Comparison of ENCODE assay signal across 10 mouse cellular contexts in genomic region chr2:33217425-33217794, GRCm38 (mm10). TPM values are rescaled to one million over a fixed set of nuclear protein-coding genes. Genes with fewer than 3 reads are reported as not detected.
DNase-seq lines count a peak whose midpoint lies in the region; ATAC-seq and TF ChIP-seq lines count a peak whose summit lies in the region.
"Had no signal": no experiment of that assay in that cellular context is flagged by ENCODE, and none has a peak within 500 bp of the region (broad histone marks: within the 10 kb centered on the region; RNA-seq: fewer than 3 reads in every experiment).

No protein-coding gene starts in this region.

- H3K4me1 ChIP-seq in heart, embryonic 14.5 days (ENCODE audit: control insufficient read depth in 2 of 2, insufficient read depth in 2 of 2, low read length in 2 of 2) = peaks cover 25 to 41% of the 10 kb centered on the region in 2 experiments
- H3K4me1 ChIP-seq in embryonic facial prominence, embryonic 10.5 days = peaks cover 64% of the 10 kb centered on the region
- H3K4me1 ChIP-seq in hindbrain, embryonic 16.5 days (ENCODE audit: control insufficient read depth, insufficient read depth, low read depth, low read length) = peaks cover 29% of the 10 kb centered on the region
- peaks cover 66% of the 10 kb centered on the region for H3K4me1 ChIP-seq in neural tube, embryonic 13.5 days (replicated peaks)

- peak overlapping the region; percentile 85 for H3K9ac ChIP-seq in heart, embryonic 14.5 days (ENCODE audit: low read length)
- H3K9ac ChIP-seq in hindbrain, embryonic 16.5 days (ENCODE audit: low read depth, low read length) = no peak overlapping the region
- H3K9ac ChIP-seq in neural tube, embryonic 13.5 days = peak overlapping the region; percentile 76

- peak overlapping the region; percentile 79 for H3K4me2 ChIP-seq in heart, embryonic 14.5 days (ENCODE audit: low read length)
- peak overlapping the region; percentile 50 for H3K4me2 ChIP-seq in hindbrain, embryonic 16.5 days (ENCODE audit: low read length)
- peak overlapping the region; percentile 56 for H3K4me2 ChIP-seq in neural tube, embryonic 13.5 days

- H3K27ac ChIP-seq in heart, embryonic 14.5 days (replicated peaks in 1 of 2; ENCODE audit: control insufficient read depth in 1 of 2, insufficient read depth in 1 of 2, low read depth in 2 of 2, low read length in 2 of 2) = peak overlapping the region; percentile 91 to 92; a peak in 3 of 4 replicates
- H3K27ac ChIP-seq in embryonic facial prominence, embryonic 10.5 days (replicated peaks) = peak overlapping the region; percentile 92
- no peak overlapping the region for H3K27ac ChIP-seq in hindbrain, embryonic 16.5 days (ENCODE audit: low read depth, low read length)
- no peak overlapping the region; the same call in 1 of the 2 replicates for H3K27ac ChIP-seq in neural tube, embryonic 13.5 days (replicated peaks)
- H3K27ac ChIP-seq in left cerebral cortex, adult 2 months = no peak overlapping the region

- intact Hi-C loops in left cerebral cortex, adult 2 months (cut with DNase I) = loop anchor here (5.0 kb wide), 1 partner anchor 100 kb away; no protein-coding TSS in a partner anchor
- intact Hi-C loops in left cerebral cortex, postnatal 36 days (cut with DNase I) = loop anchor here (5.0 kb wide), 1 partner anchor 130 kb away; no protein-coding TSS in a partner anchor

- no peak for ATAC-seq in heart, embryonic 14.5 days (ENCODE audit: insufficient number of reproducible peaks, insufficient read depth, low FRiP score, low read depth)
- ATAC-seq in hindbrain, embryonic 16.5 days = no peak
- no peak for ATAC-seq in neural tube, embryonic 13.5 days (ENCODE audit: low read depth)

- H3K36me3 ChIP-seq in heart, embryonic 14.5 days (ENCODE audit: control insufficient read depth, insufficient read depth, low read length) = peaks cover 24% of the 10 kb centered on the region
- peaks cover 25% of the 10 kb centered on the region for H3K36me3 ChIP-seq in embryonic facial prominence, embryonic 10.5 days (replicated peaks)
- H3K36me3 ChIP-seq in hindbrain, embryonic 16.5 days (ENCODE audit: control insufficient read depth, insufficient read depth, low read length) = no peaks in the 10 kb centered on the region
- peaks cover 5% of the 10 kb centered on the region; the same call in 1 of the 2 replicates for H3K36me3 ChIP-seq in neural tube, embryonic 13.5 days
- H3K36me3 ChIP-seq: G1E had no signal

- peak overlapping the region; percentile 62 to 75 for H3K4me3 ChIP-seq in heart, embryonic 14.5 days (ENCODE audit: control insufficient read depth in 1 of 2, insufficient read depth in 1 of 2, low read depth in 1 of 2, low read length in 2 of 2)
- H3K4me3 ChIP-seq in embryonic facial prominence, embryonic 10.5 days = peak overlapping the region; percentile 75
- no peak overlapping the region for H3K4me3 ChIP-seq in hindbrain, embryonic 16.5 days (ENCODE audit: low read length)
- peak overlapping the region; percentile 39 for H3K4me3 ChIP-seq in neural tube, embryonic 13.5 days
- no peak overlapping the region for H3K4me3 ChIP-seq in left cerebral cortex, adult 2 months

- 43% methylated on average over 3 of the region's 3 CpGs for WGBS in heart, embryonic 14.5 days
- WGBS in embryonic facial prominence, embryonic 10.5 days = 60% methylated on average over 3 of the region's 3 CpGs
- 54% methylated on average over 3 of the region's 3 CpGs for WGBS in hindbrain, embryonic 16.5 days
- WGBS in neural tube, embryonic 13.5 days = 52% methylated on average over 3 of the region's 3 CpGs

- no peak for DNase-seq in heart, adult 9 months (ENCODE audit: low spot score in 2 of 2)
- no peak for DNase-seq in embryonic facial prominence, embryonic 10.5 days (ENCODE audit: low spot score)
- no peak for DNase-seq in left cerebral cortex, adult 2 months (ENCODE audit: extremely low spot score in 1 of 2, low spot score in 2 of 2)
- no peak for DNase-seq in gastrocnemius, postnatal 25 days
- DNase-seq in left cerebral cortex, postnatal 36 days (ENCODE audit: low spot score in 2 of 2) = no peak
- DNase-seq: gastrocnemius, postnatal 14 days had no signal

- no peak for TF ChIP-seq CTCF in left cerebral cortex, adult 2 months (IDR thresholded peaks at IDR 0.05)

- no peaks in the 10 kb centered on the region for H3K9me3 ChIP-seq in heart, embryonic 14.5 days (ENCODE audit: control insufficient read depth, low read length)
- H3K9me3 ChIP-seq in embryonic facial prominence, embryonic 10.5 days = no peaks in the 10 kb centered on the region
- H3K9me3 ChIP-seq in hindbrain, embryonic 16.5 days (ENCODE audit: control insufficient read depth, low read length) = no peaks in the 10 kb centered on the region
- no peaks in the 10 kb centered on the region for H3K9me3 ChIP-seq in neural tube, embryonic 13.5 days
- H3K9me3 ChIP-seq: G1E had no signal

- H3K27me3 ChIP-seq in heart, embryonic 14.5 days (ENCODE audit: control insufficient read depth, insufficient read depth, low read length) = no peaks in the 10 kb centered on the region
- 0 out of 2 replicates have a peak, but pooled peaks cover 4% of the 10 kb centered on the region for H3K27me3 ChIP-seq in embryonic facial prominence, embryonic 10.5 days (replicated peaks; ENCODE audit: low read depth, poor library complexity, severe bottlenecking)
- H3K27me3 ChIP-seq in hindbrain, embryonic 16.5 days (replicated peaks; ENCODE audit: control insufficient read depth, insufficient read depth, low read length) = no peaks in the 10 kb centered on the region
- no peaks in the 10 kb centered on the region for H3K27me3 ChIP-seq in neural tube, embryonic 13.5 days

RNA-seq across cellular contexts. Expression of gene Angptl2, which starts 1.5 kb away (rescaled TPM):
- polyA plus RNA-seq in heart, embryonic 14.5 days (2014; fragmentation: Nextera tagmentation; extraction: Ambion mirVana) = 51.4 and 58.2 TPM in 2 replicates
- polyA plus RNA-seq in embryonic facial prominence, embryonic 10.5 days (2016; fragmentation: Nextera tagmentation; extraction: Ambion mirVana) = 30.1 and 33.8 TPM in 2 replicates
- 13.4 and 20.5 TPM in 2 replicates for polyA plus RNA-seq in hindbrain, embryonic 16.5 days (2015; fragmentation: Nextera tagmentation; extraction: Ambion mirVana)
- polyA plus RNA-seq in neural tube, embryonic 13.5 days (2015; fragmentation: Nextera tagmentation; extraction: Ambion mirVana) = 18.2 and 18.9 TPM in 2 replicates
- total RNA-seq in left cerebral cortex, adult 2 months (2021) = 1 to 10 TPM; 2.1 to 2.9 TPM
- 10 to 100 TPM; 64.2 to 68.7 TPM for total RNA-seq in gastrocnemius, postnatal 25 days (2021)
- 1 to 10 TPM; 1.5 to 2.2 TPM for total RNA-seq in left cerebral cortex, postnatal 36 days (2021)
- polyA plus RNA-seq: G1E had no signal

Comparison
In these comparisons a context has a peak if more than half of its experiments do, and no peak if none do; other contexts are left out.
1. H3K27ac ChIP-seq: peak in heart, embryonic 14.5 days (2 of 2) and embryonic facial prominence, embryonic 10.5 days (single experiment); none in hindbrain, embryonic 16.5 days (single experiment), neural tube, embryonic 13.5 days (single experiment) and left cerebral cortex, adult 2 months (single experiment).
2. H3K4me3 ChIP-seq: peak in heart, embryonic 14.5 days (2 of 2), embryonic facial prominence, embryonic 10.5 days (single experiment) and neural tube, embryonic 13.5 days (single experiment); none in hindbrain, embryonic 16.5 days (single experiment) and left cerebral cortex, adult 2 months (single experiment).
3. Peak in every context shown above with its lines, with median percentiles within 50 percentile points of each other: H3K4me2 ChIP-seq.